Mouse (Mus musculus): ENCODE data around the gene Atad5.
"Not testable (repeated sequence)": the region's sequence is repeated elsewhere in the genome, so short reads cannot be mapped to it uniquely, and the experiment has no call there.

Gene Atad5

DNA sequence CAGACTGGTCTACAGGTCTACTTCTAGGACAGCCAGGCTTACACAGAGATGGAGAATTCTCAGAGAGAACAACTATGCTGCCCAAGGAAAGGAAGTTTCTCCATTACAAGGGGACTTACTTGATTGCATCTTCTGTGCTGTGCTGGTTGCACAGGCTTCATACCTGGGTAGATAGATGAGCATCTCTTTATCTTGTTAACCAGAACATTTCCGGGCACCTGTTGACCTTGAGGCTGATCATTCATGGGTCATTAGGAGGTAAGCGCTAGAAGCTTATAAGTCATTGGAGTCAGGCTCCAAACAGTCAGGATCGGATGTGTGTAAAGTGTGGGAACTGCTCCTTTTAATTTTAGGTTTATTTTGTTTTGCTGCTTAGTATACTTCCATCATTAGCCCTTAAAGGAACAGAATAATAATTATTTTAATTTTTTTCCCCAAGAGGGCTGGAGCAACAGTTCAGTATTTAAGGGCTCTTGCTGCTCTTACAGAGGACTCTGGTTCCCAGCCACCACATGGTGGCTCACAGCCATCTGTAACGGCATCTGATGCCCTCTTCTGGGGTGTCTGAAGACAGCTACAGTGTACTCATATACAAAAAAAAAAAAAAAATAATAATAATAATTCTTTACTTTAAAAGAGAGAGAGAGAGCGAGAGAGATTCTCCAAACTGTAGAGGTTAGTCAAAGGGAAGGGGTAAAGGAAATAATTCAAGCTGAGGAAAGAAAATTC is 92.0 kb downstream of the Atad5 start:
- no peak for DNase-seq (ENCODE audit: low spot score)

DNA sequence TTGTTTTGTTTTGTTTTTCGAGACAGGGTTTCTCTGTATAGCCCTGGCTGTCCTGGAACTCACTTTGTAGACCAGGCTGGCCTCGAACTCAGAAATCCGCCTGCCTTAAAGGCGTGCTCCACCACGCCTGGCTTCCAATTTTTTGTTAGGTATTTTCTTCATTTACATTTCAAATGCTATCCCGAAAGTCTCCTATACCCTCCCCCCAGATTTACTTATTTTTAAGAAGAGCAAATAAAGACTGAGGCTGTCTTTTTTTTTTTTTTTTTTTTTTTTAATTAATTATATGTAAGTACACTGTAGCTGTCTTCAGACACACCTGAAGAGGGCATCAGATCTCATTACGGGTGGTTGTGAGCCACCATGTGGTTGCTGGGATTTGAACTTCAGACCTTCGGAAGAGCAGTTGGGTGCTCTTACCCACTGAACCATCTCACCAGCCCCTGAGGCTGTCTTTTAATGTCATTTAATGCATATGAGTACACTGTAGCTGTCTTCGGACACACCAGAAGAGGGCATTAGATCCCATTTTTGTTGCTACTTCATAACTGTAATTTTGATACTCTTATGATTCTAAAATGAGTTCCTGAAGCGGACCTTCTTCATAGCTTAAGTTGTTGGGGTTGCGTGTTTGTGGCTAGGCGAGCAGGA is 94.0 kb downstream of the Atad5 start:
- not testable (repeated sequence) for DNase-seq (ENCODE audit: low spot score)

DNA sequence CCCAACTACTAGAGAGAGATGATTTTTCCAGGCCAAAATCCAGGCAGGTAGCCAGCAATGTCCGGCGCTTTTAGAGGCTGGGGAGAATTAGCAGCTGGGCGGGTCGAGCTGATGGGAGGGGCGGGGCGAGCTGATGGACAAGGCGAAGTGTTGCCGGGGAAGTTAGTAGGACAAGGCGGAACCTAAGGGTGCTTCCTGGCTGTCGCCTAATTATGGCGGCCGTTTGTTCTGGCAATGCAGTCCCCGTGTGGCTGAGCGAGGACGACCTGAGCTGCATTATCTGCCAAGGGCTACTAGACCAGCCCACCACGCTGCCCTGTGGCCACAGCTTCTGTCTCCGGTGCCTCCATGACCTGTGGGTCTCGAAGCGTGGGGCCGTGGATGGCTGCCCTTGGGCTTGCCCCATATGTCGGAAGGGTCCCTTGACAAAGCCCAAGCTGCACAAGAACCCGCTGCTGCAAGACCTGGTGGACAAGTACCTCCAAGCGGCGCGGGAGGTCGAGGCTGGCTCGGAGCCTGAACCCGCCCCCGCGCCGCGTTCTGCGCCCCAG is 94.6 kb downstream of the Atad5 start, which contains the start of gene Rnf135:
Gene Rnf135 (plus strand): TSS at position 147 of the 551 bp plus-strand sequence.
- peak; percentile 81 for DNase-seq (ENCODE audit: low spot score)

DNA sequence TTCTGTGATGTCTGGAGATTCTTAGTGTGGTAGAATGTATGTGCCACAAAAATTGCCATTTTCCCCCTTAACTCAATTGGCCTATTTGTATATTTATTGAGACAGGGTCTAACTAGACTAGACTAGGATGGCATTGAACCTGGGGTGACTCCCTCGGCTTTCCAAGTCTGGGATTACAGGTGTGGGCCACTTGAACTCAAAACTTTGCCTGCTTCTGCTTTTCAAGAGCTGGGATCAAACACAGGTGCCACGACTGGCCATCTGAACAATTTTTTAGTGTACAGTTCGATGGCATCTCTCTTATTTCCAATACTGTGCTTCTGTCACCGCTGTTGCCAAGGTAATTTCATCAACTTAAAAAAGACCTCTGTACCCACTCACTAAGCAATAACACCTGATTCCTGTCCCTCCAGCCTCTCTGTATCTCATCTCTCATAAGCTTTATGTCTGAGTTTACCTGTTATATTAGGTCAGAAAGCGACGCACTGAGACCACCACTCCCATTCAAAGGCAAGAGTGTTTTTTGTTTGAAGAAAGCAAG is 95.4 kb downstream of the Atad5 start:
- no peak for DNase-seq (ENCODE audit: low spot score)

Measured in urinary bladder, postnatal 10 days (tissue).